Mouse (Mus musculus) intestine, embryonic 15.5 days (tissue): Measurements from ENCODE around the gene Hist1h3f. TPM values are rescaled to one million over a fixed set of nuclear protein-coding genes. Genes with fewer than 3 reads are reported as not detected.
A peak's percentile ranks its signal among the peaks of the same experiment; 100 is the strongest.

ENCODE experiments used
- ATAC-seq: fragments of 200-750 bp; cut with Nextera tagmentation; 2 replicates; pipeline ENCODE4 v1.8.0; 2017; ENCODE audit warnings: moderate TSS enrichment, moderate library complexity
- H3K27ac ChIP-seq: fragments of 300-500 bp; sonication (generic); 2 replicates; pipeline ENCODE4 v1.5.1; 2015; ENCODE audit warnings: mild to moderate bottlenecking, inconsistent platforms
- H3K27me3 ChIP-seq: fragments of 300-500 bp; sonication (generic); replicated peaks from 2 replicates; pipeline ENCODE4 v1.6.1; 2015; ENCODE audit warnings: inconsistent platforms
- H3K36me3 ChIP-seq: fragments of 300-500 bp; sonication (generic); 2 replicates; pipeline ENCODE4 v1.6.1; 2015; ENCODE audit warnings: inconsistent platforms
- H3K4me1 ChIP-seq: fragments of 300-500 bp; sonication (generic); replicated peaks from 2 replicates; pipeline ENCODE4 v1.6.1; 2015; ENCODE audit warnings: inconsistent platforms
- H3K4me2 ChIP-seq: fragments of 300-500 bp; sonication (generic); replicated peaks from 2 replicates; pipeline ENCODE4 v1.6.1; 2015; ENCODE audit warnings: mild to moderate bottlenecking, inconsistent platforms
- H3K4me3 ChIP-seq: fragments of 300-500 bp; sonication (generic); replicated peaks from 2 replicates; pipeline ENCODE4 v1.5.1; 2015; ENCODE audit warnings: inconsistent platforms
- H3K9ac ChIP-seq: fragments of 300-500 bp; sonication (generic); 2 replicates; pipeline ENCODE4 v1.6.1; 2015; ENCODE audit warnings: inconsistent platforms
- H3K9me3 ChIP-seq: fragments of 300-500 bp; sonication (generic); 2 replicates; pipeline ENCODE4 v1.6.1; 2016; ENCODE audit warnings: inconsistent platforms
- WGBS: fragments of 180-500 bp; shearing (Covaris S2); methylation state at CpG from one replicate; pipeline ENCODE4 v1.1.7; 2015; 5-methylcytosine and 5-hydroxymethylcytosine counted together
- polyA plus RNA-seq: library from polyadenylated mRNA; unstranded; fragments of >200 nt; fragmentation: Nextera tagmentation; extraction: Ambion mirVana; gene quantifications from 2 replicates; pipeline ENCODE4 v1.2.1, GENCODE M21; 2015

Gene Hist1h3f
- polyA plus RNA-seq, 1 experiment from 2014 or later: 0.97 TPM

GRCm38 (mm10) chr13:23521703-23522102, 22.1 kb upstream of the Hist1h3f start:
- WGBS: 1% methylated on average over 14 of the region's 14 CpGs
- H3K4me3 ChIP-seq: no peak overlapping the region

GRCm38 (mm10) chr13:23523976-23524375, 19.9 kb upstream of the Hist1h3f start:
- no peak overlapping the region for H3K4me2 ChIP-seq
- no peaks in the 10 kb centered on the region for H3K36me3 ChIP-seq
- 0 out of 2 replicates have a peak, but pooled peaks cover 3% of the 10 kb centered on the region for H3K4me1 ChIP-seq
- H3K27ac ChIP-seq: no peak overlapping the region
- WGBS: 49% methylated on average over 5 of the region's 5 CpGs
- H3K27me3 ChIP-seq: no peaks in the 10 kb centered on the region
- no peak overlapping the region for H3K4me3 ChIP-seq
- no peaks in the 10 kb centered on the region for H3K9me3 ChIP-seq
- ATAC-seq: no peak
- no peak overlapping the region for H3K9ac ChIP-seq

More at GRCm38 (mm10) chr13:23521703-23522102, 22.1 kb upstream of the Hist1h3f start:
- Histone ChIP-seq H3K9me3 (no peaks in the 10 kb centered on the region), H3K27me3 (no peaks in the 10 kb centered on the region), H3K4me1 (0 out of 2 replicates have a peak, but pooled peaks cover 3% of the 10 kb centered on the region), H3K27ac (no peak overlapping the region), H3K4me2 (peak overlapping the region; percentile 29; the same call in 1 of the 2 replicates), H3K9ac (no peak overlapping the region), H3K36me3 (no peaks in the 10 kb centered on the region)
- ATAC-seq: 0 out of 2 replicates have a peak, but pooled peaks have one; percentile 27

DNA sequence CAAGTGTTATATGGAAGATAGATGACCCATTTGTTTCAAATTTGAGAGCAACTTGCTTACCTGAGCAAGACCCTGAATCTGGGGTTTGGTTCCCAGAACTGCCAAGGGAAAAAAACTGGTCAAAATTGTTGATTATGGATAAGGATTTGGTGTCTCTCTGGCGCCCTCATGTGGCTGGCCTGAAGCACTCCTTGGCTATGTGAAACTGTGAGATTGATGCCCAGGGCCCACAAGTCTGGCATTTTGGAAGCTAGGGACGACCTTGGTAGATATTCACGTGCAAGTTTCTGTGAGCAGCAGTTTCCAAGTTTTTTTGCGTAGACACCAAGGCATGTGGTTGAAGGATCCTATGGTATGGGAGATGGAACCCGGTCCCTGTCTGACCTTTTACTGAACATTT, 19.2 kb upstream of the Hist1h3f start:
- 11% methylated on average over 5 of the region's 5 CpGs for WGBS
- ATAC-seq: peak; percentile 24
- Histone ChIP-seq H3K4me3 (no peak overlapping the region), H3K9ac (no peak overlapping the region), H3K36me3 (no peaks in the 10 kb centered on the region), H3K4me1 (0 out of 2 replicates have a peak, but pooled peaks cover 3% of the 10 kb centered on the region), H3K4me2 (0 out of 2 replicates have a peak overlapping the region, but pooled peaks have one; percentile 28), H3K27ac (no peak overlapping the region), H3K9me3 (no peaks in the 10 kb centered on the region), H3K27me3 (no peaks in the 10 kb centered on the region)

DNA sequence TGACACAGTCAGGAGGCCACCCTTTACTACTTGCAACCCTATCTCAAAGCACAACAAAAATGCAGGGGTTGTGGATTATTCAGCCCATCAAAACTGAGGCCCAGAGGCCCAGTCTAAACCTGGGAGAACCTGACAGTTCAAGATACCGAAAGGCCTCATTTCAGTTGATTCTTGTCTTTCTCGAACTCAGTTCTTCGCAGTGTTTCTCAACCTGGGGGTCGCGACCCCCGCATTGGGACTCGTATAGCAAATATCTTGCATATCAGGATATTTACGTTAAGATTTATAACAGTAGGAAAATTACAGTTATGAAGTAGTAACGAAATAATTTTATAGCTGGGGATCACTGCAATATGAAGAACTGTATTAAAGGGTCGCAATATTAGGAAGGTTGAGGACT, 18.0 kb upstream of the Hist1h3f start:
- H3K36me3 ChIP-seq: no peaks in the 10 kb centered on the region
- ATAC-seq: no peak
- H3K4me1 ChIP-seq: 0 out of 2 replicates have a peak, but pooled peaks cover 3% of the 10 kb centered on the region
- H3K9me3 ChIP-seq: no peaks in the 10 kb centered on the region
- no peaks in the 10 kb centered on the region for H3K27me3 ChIP-seq
- 3% methylated on average over 10 of the region's 10 CpGs for WGBS
- H3K9ac ChIP-seq: no peak overlapping the region
- no peak overlapping the region for H3K27ac ChIP-seq
- peak overlapping the region; percentile 39 for H3K4me3 ChIP-seq
- H3K4me2 ChIP-seq: peak overlapping the region; percentile 63

- H3K4me2 ChIP-seq: peak overlapping the region; percentile 63
- H3K27ac ChIP-seq: no peak overlapping the region
- ATAC-seq: peak; percentile 31; the same call in 1 of the 2 replicates
- no peaks in the 10 kb centered on the region for H3K36me3 ChIP-seq
- peak overlapping the region; percentile 42 for H3K9ac ChIP-seq
- H3K4me3 ChIP-seq: peak overlapping the region; percentile 39
- under 1% methylated on average over 17 of the region's 17 CpGs for WGBS
- no peaks in the 10 kb centered on the region for H3K9me3 ChIP-seq
- H3K27me3 ChIP-seq: no peaks in the 10 kb centered on the region
- H3K4me1 ChIP-seq: 0 out of 2 replicates have a peak, but pooled peaks cover 3% of the 10 kb centered on the region
Observed at GRCm38 (mm10) chr13:23526312-23526711, 17.5 kb upstream of the Hist1h3f start.

DNA sequence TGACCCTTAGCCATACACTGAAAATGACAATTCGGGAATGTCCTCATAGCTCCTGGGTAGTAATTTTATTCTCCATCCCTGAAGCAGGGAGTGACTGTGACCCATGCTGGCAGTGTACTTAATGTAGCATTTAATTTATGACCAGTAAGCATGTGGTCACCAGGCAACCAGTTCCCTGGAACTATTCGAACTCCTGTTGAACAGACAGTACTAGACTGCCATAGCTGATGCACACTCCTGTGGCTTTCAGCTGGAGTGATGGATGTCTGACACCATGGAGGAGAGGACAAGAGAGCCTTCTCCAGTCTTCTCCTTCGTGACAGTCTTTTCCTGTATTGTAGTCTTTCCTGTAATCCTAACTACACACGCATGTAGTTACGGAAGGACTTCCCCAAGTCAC, 14.8 kb upstream of the Hist1h3f start:
- no peak overlapping the region for H3K4me3 ChIP-seq
- H3K27me3 ChIP-seq: no peaks in the 10 kb centered on the region
- H3K4me2 ChIP-seq: peak overlapping the region; percentile 21; the same call in 1 of the 2 replicates
- 72% methylated on average over 5 of the region's 5 CpGs for WGBS
- no peak overlapping the region for H3K27ac ChIP-seq
- no peaks in the 10 kb centered on the region for H3K9me3 ChIP-seq
- ATAC-seq: no peak
- no peak overlapping the region for H3K9ac ChIP-seq
- no peaks in the 10 kb centered on the region for H3K36me3 ChIP-seq
- H3K4me1 ChIP-seq: peaks cover 13% of the 10 kb centered on the region

DNA sequence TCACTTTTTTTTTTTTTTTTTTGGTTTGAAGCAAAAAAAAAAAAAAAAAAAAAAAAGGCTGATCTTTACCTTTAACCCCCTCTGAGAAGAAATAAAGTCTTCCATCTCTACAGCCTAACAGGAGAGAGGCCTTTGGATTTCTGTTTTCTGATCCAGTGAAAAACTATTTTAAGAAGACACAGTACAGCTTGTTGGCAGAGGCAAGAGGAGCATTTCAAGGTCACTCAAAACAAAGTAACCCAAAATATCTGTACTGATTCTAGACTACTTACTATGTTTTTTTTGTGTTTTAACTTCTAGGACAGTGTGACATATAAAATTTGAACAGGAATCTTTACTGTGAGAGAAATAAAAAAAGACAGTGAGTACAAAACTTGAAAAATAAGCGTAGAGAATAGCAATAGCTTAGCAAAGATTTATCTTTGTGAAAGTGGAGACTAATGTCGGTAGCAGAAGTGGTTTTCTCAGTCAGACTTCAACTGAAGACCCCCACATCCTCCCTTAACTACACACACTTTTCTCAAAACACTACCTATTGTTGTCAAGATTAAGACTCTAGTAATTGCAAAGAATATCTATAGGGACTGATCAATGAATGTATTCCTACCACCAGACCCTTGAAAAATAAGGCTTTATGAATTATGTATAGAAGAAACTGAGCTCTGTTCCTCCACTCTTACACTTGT, 14.2 kb upstream of the Hist1h3f start:
- WGBS: 12% methylated on average over 2 of the region's 2 CpGs

DNA sequence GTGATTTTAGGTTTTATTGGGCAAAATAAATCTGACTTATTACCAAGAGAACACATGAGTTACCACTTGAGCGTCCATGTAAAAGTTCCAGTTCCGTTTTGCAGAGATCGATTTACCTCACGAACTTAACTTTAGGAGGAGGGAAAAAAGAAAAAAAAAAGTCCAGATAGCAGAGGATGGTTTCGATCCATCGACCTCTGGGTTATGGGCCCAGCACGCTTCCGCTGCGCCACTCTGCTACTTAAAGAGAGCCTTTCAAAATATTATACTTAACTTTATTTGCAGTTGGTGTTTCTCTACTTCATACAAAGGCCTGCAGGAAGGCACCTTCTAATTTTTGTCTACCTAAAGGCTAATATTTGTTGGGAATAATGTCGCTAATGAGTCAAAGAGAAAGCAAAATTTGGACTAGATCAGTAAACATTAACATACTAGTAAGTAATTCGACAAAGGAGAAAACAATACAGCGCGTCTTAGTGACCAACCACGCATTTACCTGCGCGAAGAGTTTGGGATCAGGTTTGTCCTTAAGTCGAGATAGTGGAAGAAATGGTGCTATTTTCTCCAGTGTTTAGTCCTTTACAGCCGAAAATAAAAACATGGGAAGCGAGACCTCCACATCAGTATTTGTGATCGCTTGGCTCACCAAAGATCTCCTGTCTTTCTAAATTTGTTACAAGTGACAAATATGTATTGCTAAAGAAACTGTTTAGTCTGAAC, 13.5 kb upstream of the Hist1h3f start:
- H3K4me3 ChIP-seq: peak overlapping the region; percentile 39
- H3K27me3 ChIP-seq: no peaks in the 10 kb centered on the region
- no peaks in the 10 kb centered on the region for H3K36me3 ChIP-seq
- peaks cover 13% of the 10 kb centered on the region for H3K4me1 ChIP-seq
- peak overlapping the region; percentile 46 for H3K9ac ChIP-seq
- H3K27ac ChIP-seq: peak overlapping the region; percentile 93
- ATAC-seq: no peak
- H3K9me3 ChIP-seq: no peaks in the 10 kb centered on the region
- WGBS: under 1% methylated on average over 20 of the region's 20 CpGs
- peak overlapping the region; percentile 69 for H3K4me2 ChIP-seq

More for the DNA sequence above, 14.2 kb upstream of the Hist1h3f start:
- H3K27ac ChIP-seq: peak overlapping the region; percentile 93; the same call in 1 of the 2 replicates
- no peaks in the 10 kb centered on the region for H3K36me3 ChIP-seq
- peak overlapping the region; percentile 69 for H3K4me2 ChIP-seq
- H3K9ac ChIP-seq: no peak overlapping the region
- H3K4me1 ChIP-seq: peaks cover 13% of the 10 kb centered on the region
- ATAC-seq: no peak
- no peaks in the 10 kb centered on the region for H3K27me3 ChIP-seq
- H3K9me3 ChIP-seq: no peaks in the 10 kb centered on the region
- peak overlapping the region; percentile 39 for H3K4me3 ChIP-seq

GRCm38 (mm10) chr13:23530901-23531875, 12.7 kb upstream of the Hist1h3f start, which contains the start of gene Hist1h4h:
Gene Hist1h4h, plus strand, starts transcription at chr13:23531050.
- no peaks in the 10 kb centered on the region for H3K27me3 ChIP-seq
- H3K9ac ChIP-seq: peak within 1 kb of the TSS; percentile 46
- H3K36me3 ChIP-seq: no peaks in the 10 kb centered on the region
- under 1% methylated on average over 61 of the region's 70 CpGs for WGBS
- H3K4me3 ChIP-seq: peak within 1 kb of the TSS; percentile 39
- H3K4me1 ChIP-seq: peaks cover 11% of the 10 kb centered on the region
- no peaks in the 10 kb centered on the region for H3K9me3 ChIP-seq
- peak within 1 kb of the TSS; percentile 69 for H3K4me2 ChIP-seq
- ATAC-seq: peak; percentile 76
- H3K27ac ChIP-seq: peak within 1 kb of the TSS; percentile 93

DNA sequence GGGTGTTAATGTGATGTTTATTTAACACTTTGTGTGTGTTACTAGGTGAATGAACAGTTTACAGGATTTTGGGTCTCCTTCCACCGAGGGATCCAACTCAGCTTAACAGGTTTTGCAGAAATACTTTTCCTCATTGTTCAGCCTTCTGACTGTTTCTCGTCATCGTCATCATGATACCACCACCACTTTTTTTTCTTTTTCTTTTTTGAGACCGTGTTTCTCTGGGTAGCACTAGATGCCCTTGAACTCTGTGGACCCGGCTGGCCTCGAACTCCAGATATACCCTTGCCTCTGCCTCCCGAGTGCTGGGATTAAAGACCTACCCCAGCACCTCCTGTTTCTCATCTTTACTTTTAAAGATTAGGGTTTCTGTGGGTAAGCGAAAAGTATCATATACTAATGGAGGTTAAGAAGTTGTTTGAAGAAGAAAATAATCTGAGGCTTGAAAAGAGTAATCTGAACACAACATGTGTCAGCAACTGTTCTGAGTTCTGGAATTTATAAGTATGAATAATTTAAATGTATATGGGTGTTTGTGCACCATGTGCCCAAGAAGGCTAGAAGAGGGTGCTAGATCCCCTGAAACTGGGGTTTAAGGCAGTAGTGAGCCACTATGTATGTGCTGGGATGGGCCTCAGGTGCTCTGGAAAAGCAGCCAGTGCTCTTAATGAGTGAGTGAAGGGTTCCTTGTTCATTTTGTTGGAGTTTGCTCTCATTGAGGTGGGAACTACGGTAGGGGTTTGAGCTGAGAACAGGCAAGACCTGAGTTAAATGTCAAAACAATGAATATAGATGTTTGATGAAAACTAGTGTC, 11.4 kb upstream of the Hist1h3f start:
- peak overlapping the region; percentile 39 for H3K4me3 ChIP-seq
- H3K4me1 ChIP-seq: peaks cover 15% of the 10 kb centered on the region
- no peaks in the 10 kb centered on the region for H3K27me3 ChIP-seq
- H3K4me2 ChIP-seq: peak overlapping the region; percentile 69
- WGBS: 22% methylated on average over 9 of the region's 9 CpGs
- H3K9ac ChIP-seq: peak overlapping the region; percentile 45
- H3K27ac ChIP-seq: peak overlapping the region; percentile 93
- H3K36me3 ChIP-seq: no peaks in the 10 kb centered on the region
- no peaks in the 10 kb centered on the region for H3K9me3 ChIP-seq
- ATAC-seq: no peak
